In the genomic region with DNA sequence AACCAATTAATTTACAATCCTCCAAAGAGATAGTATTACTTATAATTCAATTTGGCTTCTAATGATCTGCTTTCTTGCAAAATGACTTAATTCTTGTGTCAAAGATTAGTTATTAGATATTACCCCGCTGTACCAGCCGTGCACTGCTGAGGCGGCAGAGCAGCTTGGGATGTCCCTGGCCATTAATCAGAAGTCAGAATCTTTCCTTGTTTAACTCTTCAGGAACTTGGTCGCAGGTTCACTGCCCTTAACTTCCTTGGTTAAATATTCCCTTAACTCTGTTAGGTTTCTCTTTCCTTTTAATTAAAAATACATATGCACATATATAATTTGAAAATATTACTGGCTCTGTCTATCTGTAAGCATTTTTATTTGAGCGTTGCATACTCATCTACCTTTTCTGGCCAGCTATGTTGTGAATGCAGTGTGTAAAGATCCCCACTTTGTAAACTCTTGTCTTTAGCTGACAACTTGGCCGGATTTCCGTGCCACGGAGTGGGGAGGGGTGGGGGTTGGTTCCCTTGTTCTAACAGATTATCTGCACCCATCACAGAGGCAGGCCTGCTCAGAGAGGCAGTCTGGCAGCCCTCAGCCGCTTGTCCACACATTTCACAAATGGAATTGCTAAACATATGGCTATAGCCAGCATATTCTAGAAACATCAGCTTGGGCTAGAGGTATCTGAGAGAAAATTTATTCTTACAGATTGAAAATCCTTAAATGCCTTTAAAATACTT, we compare ENCODE assay signal across 12 mouse cellular contexts. TPM values are rescaled to one million over a fixed set of nuclear protein-coding genes. Genes with fewer than 3 reads are reported as not detected.
DNase-seq lines count a peak whose midpoint lies in the region; ATAC-seq and TF ChIP-seq lines count a peak whose summit lies in the region.
"Had no signal": no experiment of that assay in that cellular context is flagged by ENCODE, and none has a peak within 500 bp of the region (broad histone marks: within the 10 kb centered on the region; RNA-seq: fewer than 3 reads in every experiment).

No protein-coding gene starts in this region.

- TF ChIP-seq CTCF in midbrain, postnatal 0 days (IDR thresholded peaks at IDR 0.05) = no peak

- no peaks in the 10 kb centered on the region for H3K27me3 ChIP-seq in midbrain, embryonic 10.5 days (ENCODE audit: low read depth, poor library complexity, severe bottlenecking)
- H3K27me3 ChIP-seq in midbrain, postnatal 0 days (ENCODE audit: insufficient read depth, low read length) = no peaks in the 10 kb centered on the region
- H3K27me3 ChIP-seq: embryonic facial prominence, embryonic 12.5 days had no signal

- intact Hi-C loops in left cerebral cortex, postnatal 10 days (cut with DNase I) = no loop called here

- no peak overlapping the region for H3K9ac ChIP-seq in midbrain, postnatal 0 days (replicated peaks; ENCODE audit: low read length, poor library complexity, severe bottlenecking)
- H3K9ac ChIP-seq: embryonic facial prominence, embryonic 12.5 days had no signal

- 0 out of 2 replicates have a peak overlapping the region, but pooled peaks have one; percentile 20 for H3K27ac ChIP-seq in midbrain, embryonic 10.5 days (replicated peaks)
- no peak overlapping the region for H3K27ac ChIP-seq in midbrain, postnatal 0 days (ENCODE audit: low read depth, low read length)
- H3K27ac ChIP-seq: embryonic facial prominence, embryonic 12.5 days had no signal

- 67% methylated on average over 9 of the region's 9 CpGs for WGBS in midbrain, embryonic 10.5 days
- 37% methylated on average over 9 of the region's 9 CpGs for WGBS in midbrain, postnatal 0 days

- no peak overlapping the region for H3K4me3 ChIP-seq in midbrain, embryonic 10.5 days
- H3K4me3 ChIP-seq in midbrain, postnatal 0 days (ENCODE audit: low read depth, low read length) = no peak overlapping the region
- H3K4me3 ChIP-seq: embryonic facial prominence, embryonic 12.5 days had no signal

- DNase-seq in cerebellum, postnatal 14 days = peak; percentile 16 to 30
- DNase-seq in midbrain, embryonic 10.5 days (ENCODE audit: low spot score) = no peak
- DNase-seq in midbrain, postnatal 0 days (ENCODE audit: low spot score) = no peak
- DNase-seq in left cerebral cortex, postnatal 10 days (ENCODE audit: extremely low spot score in 1 of 2, low spot score in 2 of 2) = peak; percentile 14 to 39
- DNase-seq in right cerebral cortex, postnatal 25 days = peak; percentile 18
- no peak for DNase-seq in spleen, postnatal 14 days (ENCODE audit: low spot score in 2 of 2)
- DNase-seq: lung, adult 2 months had no signal

- peaks cover 22% of the 10 kb centered on the region for H3K4me1 ChIP-seq in midbrain, embryonic 10.5 days
- peaks cover 3% of the 10 kb centered on the region; the same call in 1 of the 2 replicates for H3K4me1 ChIP-seq in midbrain, postnatal 0 days (ENCODE audit: insufficient read depth, low read length)

- ATAC-seq in cerebellum, adult (ENCODE audit: insufficient number of reproducible peaks, low FRiP score, low TSS enrichment) = no peak
- ATAC-seq in midbrain, postnatal 0 days (ENCODE audit: low FRiP score) = no peak
- no peak for ATAC-seq in erythroblast, adult 5-6 weeks (replicated peaks; ENCODE audit: low FRiP score, poor library complexity, severe bottlenecking)

- no peak overlapping the region for H3K4me2 ChIP-seq in midbrain, postnatal 0 days (ENCODE audit: low read depth, low read length, poor library complexity, severe bottlenecking)
- H3K4me2 ChIP-seq: embryonic facial prominence, embryonic 12.5 days had no signal

- no peaks in the 10 kb centered on the region for H3K36me3 ChIP-seq in midbrain, embryonic 10.5 days
- no peaks in the 10 kb centered on the region for H3K36me3 ChIP-seq in midbrain, postnatal 0 days (ENCODE audit: insufficient read depth, low read length)
- H3K36me3 ChIP-seq: embryonic facial prominence, embryonic 12.5 days had no signal

- no peaks in the 10 kb centered on the region for H3K9me3 ChIP-seq in midbrain, embryonic 10.5 days (replicated peaks)
- no peaks in the 10 kb centered on the region for H3K9me3 ChIP-seq in midbrain, postnatal 0 days (ENCODE audit: low read length)
- H3K9me3 ChIP-seq: embryonic facial prominence, embryonic 12.5 days had no signal

RNA-seq across cellular contexts. Expression of a gene that starts 34.1 kb away (rescaled TPM):
- 0.05 TPM in 1 of 2 replicates, not detected in the other for polyA plus RNA-seq in midbrain, embryonic 10.5 days (2016; fragmentation: Nextera tagmentation; extraction: Ambion mirVana)
- total RNA-seq in midbrain, postnatal 0 days (2014; rRNA removed) = 5.8 and 10.0 TPM in 2 replicates
- polyA plus RNA-seq in midbrain, postnatal 0 days (2015; fragmentation: Nextera tagmentation; extraction: Ambion mirVana) = 10.1 and 10.3 TPM in 2 replicates
- 100 to 1,000 TPM in 1 of 2 experiments, 10 to 100 TPM in 1; 78.3 to 107 TPM for total RNA-seq in left cerebral cortex, postnatal 10 days (2021)
- not detected in 2 replicates for total RNA-seq in erythroblast, adult 5-6 weeks (2015; ENCODE audit: low replicate concordance)
- total RNA-seq in erythroblast, adult 5-6 weeks (2017; ENCODE audit: low replicate concordance) = not detected in 2 replicates
- total RNA-seq: gastrocnemius, postnatal 4 days had no signal
- polyA plus RNA-seq: large intestine, adult 2 months; lung, adult 2 months had no signal

Comparison
In these comparisons a context has a peak if more than half of its experiments do, and no peak if none do; other contexts are left out.
1. DNase-seq: peak in cerebellum, postnatal 14 days (2 of 2), left cerebral cortex, postnatal 10 days (2 of 2) and right cerebral cortex, postnatal 25 days (single experiment); none in midbrain, embryonic 10.5 days (single experiment), midbrain, postnatal 0 days (single experiment) and spleen, postnatal 14 days (0 of 2).